Mouse (Mus musculus) ES-Bruce4 (cell line): ENCODE results near the gene Scgb2a2. TPM values are rescaled to one million over a fixed set of nuclear protein-coding genes. Genes with fewer than 3 reads are reported as not detected.

Experiments
- H3K27ac ChIP-seq: 2 replicates; pipeline ENCODE4 v1.5.1; 2012; ENCODE audit warnings: low read length, inconsistent platforms; ENCODE audit not compliant: insufficient read depth
- H3K27me3 ChIP-seq: 2 replicates; pipeline ENCODE4 v1.6.1; 2012; ENCODE audit warnings: mild to moderate bottlenecking, low read length, inconsistent platforms; ENCODE audit not compliant: control insufficient read depth, poor library complexity, insufficient read depth, severe bottlenecking
- H3K36me3 ChIP-seq: 2 replicates; pipeline ENCODE4 v1.6.1; 2012; ENCODE audit warnings: inconsistent platforms, mild to moderate bottlenecking, low read length, moderate library complexity; ENCODE audit not compliant: control insufficient read depth, poor library complexity, insufficient read depth, severe bottlenecking
- H3K4me1 ChIP-seq: one replicate; pipeline ENCODE4 v1.8.1; 2011; ENCODE audit warnings: low read length; ENCODE audit not compliant: control insufficient read depth, insufficient read depth
- H3K4me3 ChIP-seq: 2 replicates; pipeline ENCODE4 v1.5.1; 2011; ENCODE audit warnings: low read depth, mild to moderate bottlenecking, low read length
- H3K9ac ChIP-seq: 2 replicates; pipeline ENCODE4 v1.6.1; 2012; ENCODE audit warnings: low read depth, mild to moderate bottlenecking, inconsistent platforms; ENCODE audit not compliant: poor library complexity, severe bottlenecking
- H3K9me3 ChIP-seq: replicated peaks from 2 replicates; pipeline ENCODE4 v1.6.1; 2012; ENCODE audit warnings: mild to moderate bottlenecking, low read length, inconsistent platforms; ENCODE audit not compliant: control insufficient read depth, poor library complexity, insufficient read depth, severe bottlenecking
- CTCF ChIP-seq: IDR thresholded peaks from one replicate; pipeline ENCODE4 v1.8.1; 2011; ENCODE audit warnings: low read depth, low read length
- EP300 ChIP-seq: IDR thresholded peaks from 2 replicates; pipeline ENCODE4 v1.6.1; 2011; ENCODE audit warnings: low read depth, low read length; ENCODE audit not compliant: insufficient read depth
- POLR2A ChIP-seq: IDR thresholded peaks from one replicate; pipeline ENCODE4 v1.8.1; 2011; ENCODE audit warnings: low read length; ENCODE audit not compliant: insufficient read depth
- polyA plus RNA-seq: library from polyadenylated mRNA; stranded (reverse); fragments of >200 nt; gene quantifications from 2 replicates; pipeline ENCODE4 v1.2.4, GENCODE M21; 2011; ENCODE audit warnings: low read depth; ENCODE audit not compliant: missing spikeins, insufficient read depth, insufficient read length

The Scgb2a2 gene
- polyA plus RNA-seq, 1 experiment, result not detected

DNA sequence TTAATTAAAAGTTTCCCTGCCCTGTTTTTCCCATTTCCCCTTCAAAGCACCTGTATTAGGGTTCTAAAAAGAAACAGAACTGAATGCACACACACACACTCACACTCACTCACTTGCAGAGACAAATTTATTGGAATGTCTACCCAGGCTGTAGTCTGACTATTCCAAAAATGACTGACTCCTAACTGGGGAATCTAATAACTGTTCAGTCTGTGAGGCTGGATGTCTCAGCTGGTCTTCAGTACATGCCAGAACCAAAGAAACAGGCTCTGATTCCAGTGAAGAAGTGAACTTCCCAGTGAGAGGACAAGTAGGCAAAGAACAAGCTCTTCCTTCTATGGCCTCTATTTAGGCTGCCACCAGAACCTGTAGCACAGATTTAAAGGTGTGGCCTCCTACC is 18.1 kb downstream of the Scgb2a2 start:
- TF ChIP-seq CTCF (no peak), EP300 (no peak), POLR2A (no peak)
- Histone ChIP-seq H3K9me3 (no peaks in the 10 kb centered on the region), H3K27ac (no peak overlapping the region), H3K36me3 (no peaks in the 10 kb centered on the region; the same call in 1 of the 2 replicates), H3K9ac (no peak overlapping the region), H3K4me1 (peaks cover 1% of the 10 kb centered on the region), H3K27me3 (no peaks in the 10 kb centered on the region), H3K4me3 (no peak overlapping the region)

DNA sequence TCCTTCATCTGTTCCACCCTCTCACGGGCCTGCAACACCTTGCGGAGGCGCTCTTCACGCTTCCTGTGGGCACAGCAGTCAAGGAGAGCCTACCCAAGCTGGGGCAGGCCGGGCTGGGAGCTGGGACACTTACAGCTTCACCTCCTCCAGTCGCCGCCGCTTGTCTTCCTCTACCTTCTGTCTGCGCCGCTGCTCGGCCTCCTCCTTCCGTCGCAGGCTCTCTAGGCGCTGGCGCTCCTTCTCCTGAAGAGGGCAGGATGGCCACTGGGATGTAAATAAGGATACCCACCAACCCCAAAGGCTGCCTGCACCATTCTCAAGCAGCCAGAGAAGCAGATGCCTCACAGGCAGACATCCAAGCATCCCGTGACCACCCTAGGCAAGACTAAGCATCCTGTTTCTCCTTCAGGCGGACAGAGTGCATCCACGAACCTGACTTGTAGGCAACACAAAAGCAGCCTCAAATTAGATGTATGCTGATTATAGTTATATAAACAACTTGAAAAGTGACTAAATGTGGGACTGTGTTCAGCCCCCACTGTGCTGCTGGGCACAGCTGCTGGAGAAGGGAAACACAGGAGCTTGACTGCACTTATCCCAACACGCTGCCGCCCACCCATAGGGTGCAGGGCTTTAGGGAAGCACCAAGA is 30.9 kb downstream of the Scgb2a2 start:
- no peaks in the 10 kb centered on the region for H3K4me1 ChIP-seq
- H3K36me3 ChIP-seq, result peaks cover 84% of the 10 kb centered on the region
- H3K9ac ChIP-seq, result no peak overlapping the region
- no peak for TF ChIP-seq CTCF
- no peak for TF ChIP-seq EP300
- TF ChIP-seq POLR2A, result no peak
- no peak overlapping the region for H3K4me3 ChIP-seq
- H3K9me3 ChIP-seq, result no peaks in the 10 kb centered on the region
- H3K27me3 ChIP-seq, result no peaks in the 10 kb centered on the region
- no peak overlapping the region for H3K27ac ChIP-seq

DNA sequence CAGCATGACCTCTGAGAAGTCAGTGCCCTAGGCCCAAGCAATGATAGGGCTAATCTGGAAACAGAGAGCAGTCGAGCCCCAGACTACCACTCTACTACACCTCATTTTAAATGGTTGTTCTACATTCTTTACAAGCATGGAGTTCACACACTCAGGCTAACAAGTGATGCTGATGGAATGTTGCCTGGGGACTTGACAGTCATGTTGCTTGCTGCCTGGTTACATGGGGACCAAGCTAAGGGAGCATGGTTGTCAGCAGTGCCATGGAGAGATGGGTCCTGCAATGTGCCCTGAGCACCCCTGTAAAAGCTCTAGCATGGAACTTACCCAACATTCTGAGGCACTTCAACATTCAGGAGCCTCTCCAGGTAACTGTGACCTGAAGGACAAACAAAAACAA is 39.0 kb downstream of the Scgb2a2 start:
- Histone ChIP-seq H3K36me3 (peaks cover 80% of the 10 kb centered on the region), H3K27ac (no peak overlapping the region), H3K4me3 (no peak overlapping the region), H3K27me3 (no peaks in the 10 kb centered on the region), H3K4me1 (no peaks in the 10 kb centered on the region), H3K9me3 (no peaks in the 10 kb centered on the region), H3K9ac (no peak overlapping the region)
- TF ChIP-seq CTCF (no peak), EP300 (no peak), POLR2A (no peak)

DNA sequence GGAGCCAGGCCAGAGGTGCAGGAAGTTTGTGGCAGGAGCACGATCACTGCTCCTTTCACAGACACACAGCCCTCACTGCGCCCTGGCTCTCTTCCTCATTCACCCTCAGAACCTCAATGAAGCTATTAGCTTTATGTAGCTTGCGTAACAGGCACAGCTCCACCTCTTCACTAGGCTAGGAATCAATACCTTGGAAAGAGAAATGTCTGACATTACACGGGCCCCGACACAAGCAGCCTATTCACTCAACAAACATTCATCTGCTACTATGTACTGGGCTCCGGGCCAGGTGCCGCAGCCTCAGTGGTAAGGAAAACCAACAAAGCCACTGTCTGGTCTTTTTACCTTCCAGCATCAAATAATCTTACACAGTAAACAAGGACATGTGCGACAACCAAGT is 39.4 kb downstream of the Scgb2a2 start:
- Histone ChIP-seq H3K9me3 (no peaks in the 10 kb centered on the region), H3K36me3 (peaks cover 80% of the 10 kb centered on the region), H3K4me3 (no peak overlapping the region), H3K9ac (no peak overlapping the region), H3K4me1 (no peaks in the 10 kb centered on the region), H3K27ac (no peak overlapping the region), H3K27me3 (no peaks in the 10 kb centered on the region)
- TF ChIP-seq EP300 (no peak), POLR2A (no peak), CTCF (no peak)

DNA sequence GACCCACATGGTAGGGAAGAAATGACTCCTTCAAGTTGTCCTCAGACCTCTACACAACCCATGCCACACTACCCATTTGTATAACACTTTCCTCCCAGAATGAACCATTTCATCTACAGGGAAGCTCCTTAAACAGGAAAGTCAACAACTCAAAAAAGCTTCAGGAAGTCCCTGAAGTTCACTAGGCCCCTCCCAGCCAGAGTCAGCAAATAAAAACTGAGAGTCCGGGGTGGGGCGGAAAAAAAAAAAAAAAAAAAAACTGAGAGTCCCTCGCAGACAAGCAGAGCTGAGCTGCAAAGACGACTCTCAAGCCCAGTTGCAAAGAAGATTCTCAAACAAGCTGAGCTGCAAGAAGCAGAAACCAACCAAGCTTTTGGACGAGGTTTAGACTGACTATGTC is 48.7 kb downstream of the Scgb2a2 start:
- Histone ChIP-seq H3K4me1 (peaks cover 2% of the 10 kb centered on the region), H3K27ac (no peak overlapping the region), H3K4me3 (no peak overlapping the region), H3K9ac (no peak overlapping the region), H3K27me3 (no peaks in the 10 kb centered on the region), H3K36me3 (peaks cover 52% of the 10 kb centered on the region), H3K9me3 (no peaks in the 10 kb centered on the region)
- TF ChIP-seq CTCF (no peak), POLR2A (no peak), EP300 (no peak)

DNA sequence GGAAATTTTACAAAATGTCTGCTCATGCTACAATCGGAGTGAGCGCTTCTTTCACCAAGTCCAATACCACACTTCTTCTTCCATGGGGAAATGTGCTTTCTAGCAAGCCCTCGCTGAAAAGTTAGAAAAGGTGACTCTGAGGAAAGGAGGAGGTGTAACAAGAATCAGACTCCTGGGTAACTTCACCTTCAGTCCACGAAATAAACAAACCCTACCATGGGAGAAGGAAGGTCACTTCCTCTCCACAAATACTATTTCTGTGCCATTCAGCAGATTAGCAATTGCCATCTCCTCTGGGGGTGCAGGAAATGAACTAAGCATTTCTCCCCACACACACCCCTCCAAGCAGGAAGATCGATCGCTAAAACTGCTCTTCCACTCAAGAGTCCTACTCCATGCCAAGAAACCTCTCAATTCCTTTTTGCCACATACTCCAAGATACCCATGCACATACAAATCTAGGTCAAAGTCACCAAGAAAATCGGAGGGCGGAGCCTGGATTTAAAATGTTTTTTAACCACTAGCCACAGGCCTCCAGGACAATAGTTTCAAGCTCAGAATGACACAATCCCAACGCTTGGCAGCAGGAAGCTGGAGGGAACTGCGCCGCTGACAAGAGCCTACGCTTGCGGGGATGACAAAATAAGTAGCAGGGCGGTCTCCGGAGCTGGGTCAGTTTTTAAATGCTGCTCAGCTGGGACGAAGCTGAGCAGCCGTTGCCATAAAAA is 51.1 kb downstream of the Scgb2a2 start:
- no peaks in the 10 kb centered on the region for H3K9me3 ChIP-seq
- H3K36me3 ChIP-seq, result peaks cover 28% of the 10 kb centered on the region
- TF ChIP-seq EP300, result no peak
- no peak for TF ChIP-seq POLR2A
- TF ChIP-seq CTCF, result no peak
- peak overlapping the region; percentile 91 for H3K4me3 ChIP-seq
- 0 out of 2 replicates have a peak overlapping the region, but pooled peaks have one; percentile 7 for H3K27ac ChIP-seq
- no peaks in the 10 kb centered on the region for H3K27me3 ChIP-seq
- H3K4me1 ChIP-seq, result peaks cover 2% of the 10 kb centered on the region
- H3K9ac ChIP-seq, result peak overlapping the region; percentile 92
